Mouse (Mus musculus): Measurements from ENCODE around the gene Ap3b1.
A peak's percentile ranks its signal among the peaks of the same experiment; 100 is the strongest.
"Not testable (repeated sequence)": the region's sequence is repeated elsewhere in the genome, so short reads cannot be mapped to it uniquely, and the experiment has no call there.

Gene Ap3b1

GRCm38 (mm10) chr13:94358401-94359265 is at the start of gene Ap3b1:
Gene Ap3b1 (plus strand): TSS chr13:94358960.
- DNase-seq (ENCODE audit: low spot score), result peak; percentile 93

GRCm38 (mm10) chr13:94312812-94313211 is 45.9 kb upstream of the Ap3b1 start:
- DNase-seq (ENCODE audit: low spot score), result not testable (repeated sequence)

GRCm38 (mm10) chr13:94316975-94317511 is 41.7 kb upstream of the Ap3b1 start:
- DNase-seq (ENCODE audit: low spot score), result no peak

- DNase-seq (ENCODE audit: low spot score), result no peak
These were observed 37.5 kb upstream of the Ap3b1 start for GRCm38 (mm10) chr13:94321094-94321792.

GRCm38 (mm10) chr13:94322475-94322874 is 36.3 kb upstream of the Ap3b1 start:
- DNase-seq (ENCODE audit: low spot score), result no peak

- DNase-seq (ENCODE audit: low spot score), result peak; percentile 15
These were observed 30.7 kb upstream of the Ap3b1 start for GRCm38 (mm10) chr13:94328063-94328462.

DNA sequence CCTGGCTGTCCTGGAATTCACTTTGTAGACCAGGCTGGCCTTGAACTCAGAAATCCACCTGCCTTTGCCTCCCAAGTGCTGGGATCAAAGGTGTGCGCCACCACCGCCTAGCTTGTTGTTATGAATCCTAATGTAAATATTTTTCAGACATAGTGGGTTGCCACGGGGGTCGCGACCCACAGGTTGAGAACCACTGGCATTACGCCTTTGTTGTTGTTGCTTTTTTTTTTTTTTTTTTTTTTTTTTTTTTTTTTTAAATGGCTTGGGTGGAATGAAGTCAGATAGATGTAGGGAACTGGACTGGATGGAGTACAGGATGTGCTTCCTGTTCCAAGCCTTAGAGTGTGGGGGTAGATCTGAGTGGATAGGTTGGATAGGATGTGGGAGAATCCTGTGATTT is 29.8 kb upstream of the Ap3b1 start:
- not testable (repeated sequence) for DNase-seq (ENCODE audit: low spot score)

DNA sequence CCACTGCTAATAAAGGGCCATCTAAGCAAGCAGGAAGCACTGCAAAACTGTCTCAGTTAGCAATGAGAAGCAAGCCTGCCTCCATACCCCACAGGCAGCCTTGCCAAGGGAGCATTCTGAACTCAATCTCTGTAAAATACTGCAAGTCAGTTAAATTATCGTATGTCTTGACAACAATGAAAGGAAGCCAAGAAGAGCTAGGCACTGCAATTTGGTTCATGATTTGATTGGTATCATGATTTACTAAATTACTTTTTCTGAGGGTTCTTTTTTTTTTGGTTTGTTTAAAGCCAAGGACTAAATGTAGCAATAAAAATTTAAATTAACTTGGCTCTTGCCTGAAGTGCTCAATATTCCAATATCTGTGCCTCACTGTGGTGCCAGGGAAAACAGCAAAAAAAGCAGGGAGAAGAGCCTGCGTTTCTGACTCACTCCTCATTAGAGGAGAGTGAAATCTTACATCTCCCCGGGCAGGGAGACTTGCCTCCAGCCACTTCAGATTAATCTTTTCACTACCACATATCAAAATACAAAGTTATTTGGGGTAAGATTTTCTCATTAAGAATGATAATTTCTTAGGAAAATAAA is 28.3 kb upstream of the Ap3b1 start:
- peak; percentile 25 for DNase-seq (ENCODE audit: low spot score)

DNA sequence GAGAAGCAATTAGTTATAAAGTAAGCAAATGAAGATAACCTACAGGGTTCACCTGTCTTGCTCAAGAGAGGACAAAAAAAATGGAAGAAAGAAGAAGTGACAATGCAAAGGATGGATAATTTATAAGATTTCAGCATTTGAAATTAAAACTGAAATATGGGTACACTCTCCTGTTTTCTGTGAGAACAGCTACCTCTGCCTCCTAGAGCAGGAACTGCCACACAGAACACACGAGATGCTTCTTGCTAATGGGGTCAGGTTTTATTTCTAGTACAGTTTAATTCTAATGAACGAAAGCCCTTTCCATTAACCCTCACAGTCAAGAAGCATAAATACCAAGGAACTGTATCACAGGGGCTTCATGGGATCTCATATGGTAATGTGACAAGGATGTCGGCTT is 20.4 kb upstream of the Ap3b1 start:
- DNase-seq (ENCODE audit: low spot score), result no peak

GRCm38 (mm10) chr13:94343192-94343591 is 15.6 kb upstream of the Ap3b1 start:
- DNase-seq (ENCODE audit: low spot score), result no peak

DNA sequence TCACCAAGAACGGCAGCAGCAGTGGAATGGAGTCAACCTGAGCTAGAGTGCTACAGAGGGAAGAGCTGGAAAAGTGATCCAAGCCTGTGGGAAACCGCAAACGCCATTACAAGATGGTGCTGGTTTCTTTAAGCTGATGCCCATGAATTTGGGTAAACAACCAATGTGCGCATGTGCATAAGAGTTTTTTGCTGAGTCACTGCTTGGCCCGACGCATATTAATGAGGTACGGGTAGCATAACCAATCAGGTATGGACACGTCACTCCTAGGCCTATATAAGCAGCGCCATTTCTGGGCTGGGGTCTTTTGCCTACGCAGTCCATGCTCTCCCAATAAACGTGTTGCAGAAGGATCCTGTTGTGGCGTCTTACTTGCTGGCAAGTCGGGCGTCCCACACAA is 14.2 kb upstream of the Ap3b1 start:
- DNase-seq (ENCODE audit: low spot score), result not testable (repeated sequence)

GRCm38 (mm10) chr13:94354584-94354983 is 4.2 kb upstream of the Ap3b1 start:
- DNase-seq (ENCODE audit: low spot score), result no peak

DNA sequence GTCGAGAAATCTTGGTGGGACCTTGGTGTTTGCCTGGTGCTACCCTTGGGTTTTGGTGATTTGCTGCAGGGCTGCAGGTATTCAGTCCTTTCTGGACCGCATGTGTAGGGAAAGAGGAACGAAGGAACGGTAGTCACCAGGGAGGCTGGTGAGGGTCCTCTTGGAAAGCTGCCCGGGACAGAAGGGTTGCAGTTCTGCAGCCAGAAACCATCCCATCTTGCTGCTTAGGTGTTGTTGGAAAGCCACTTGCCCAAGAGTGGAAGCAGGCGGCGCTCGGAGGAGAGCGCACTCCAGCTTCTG is 709 bp upstream of the Ap3b1 start:
- no peak for DNase-seq (ENCODE audit: low spot score)

GRCm38 (mm10) chr13:94359282-94359920 is 641 bp downstream of the Ap3b1 start:
- peak; percentile 27 for DNase-seq (ENCODE audit: low spot score)

DNA sequence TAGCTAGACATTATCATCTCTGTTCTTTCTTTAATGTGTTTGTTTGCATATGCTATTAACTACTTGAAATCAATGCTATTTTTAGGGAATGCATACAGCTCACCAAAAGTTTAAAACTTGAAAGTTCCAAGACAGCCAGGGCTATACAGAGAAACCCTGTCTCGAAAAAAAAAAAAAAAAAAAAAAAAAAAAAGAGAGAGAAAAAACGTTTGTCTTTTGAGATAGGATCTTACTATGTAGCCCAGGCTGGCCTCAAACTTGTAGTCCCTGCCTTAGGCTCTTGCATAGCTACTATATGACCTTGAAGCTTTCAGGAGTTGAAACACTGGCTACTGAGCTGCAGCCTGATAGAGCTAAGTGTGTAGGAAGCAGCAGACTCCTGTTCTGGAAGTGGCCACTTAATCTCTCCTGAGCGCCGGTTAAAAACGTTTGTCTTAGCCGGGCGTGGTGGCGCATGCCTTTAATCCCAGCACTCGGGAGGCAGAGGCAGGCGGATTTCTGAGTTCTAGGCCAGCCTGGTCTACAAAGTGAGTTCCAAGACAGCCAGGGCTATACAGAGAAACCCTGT is 2.3 kb downstream of the Ap3b1 start:
- not testable (repeated sequence) for DNase-seq (ENCODE audit: low spot score)

DNA sequence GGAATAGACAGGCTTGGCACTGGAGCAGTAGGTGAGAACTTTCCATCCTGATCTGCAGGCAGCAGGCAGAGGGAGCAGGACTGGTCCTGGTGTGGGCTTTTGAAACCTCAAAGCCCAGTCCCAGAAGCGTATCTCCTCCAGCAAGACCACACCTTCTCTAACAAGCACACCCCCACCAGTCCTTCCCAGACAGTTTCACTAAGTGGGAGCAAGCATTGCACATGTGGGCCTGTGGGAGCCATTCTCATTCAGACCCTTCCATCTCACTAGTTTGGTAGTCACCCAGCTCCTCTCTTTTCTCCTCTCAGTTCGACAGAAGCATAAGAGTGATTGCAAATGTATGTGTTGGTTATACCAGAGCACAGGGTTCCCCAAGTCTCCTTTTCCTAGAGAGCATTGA is 5.6 kb downstream of the Ap3b1 start:
- no peak for DNase-seq (ENCODE audit: low spot score)

- no peak for DNase-seq (ENCODE audit: low spot score)
These were observed 6.5 kb downstream of the Ap3b1 start for GRCm38 (mm10) chr13:94365108-94365907.

DNA sequence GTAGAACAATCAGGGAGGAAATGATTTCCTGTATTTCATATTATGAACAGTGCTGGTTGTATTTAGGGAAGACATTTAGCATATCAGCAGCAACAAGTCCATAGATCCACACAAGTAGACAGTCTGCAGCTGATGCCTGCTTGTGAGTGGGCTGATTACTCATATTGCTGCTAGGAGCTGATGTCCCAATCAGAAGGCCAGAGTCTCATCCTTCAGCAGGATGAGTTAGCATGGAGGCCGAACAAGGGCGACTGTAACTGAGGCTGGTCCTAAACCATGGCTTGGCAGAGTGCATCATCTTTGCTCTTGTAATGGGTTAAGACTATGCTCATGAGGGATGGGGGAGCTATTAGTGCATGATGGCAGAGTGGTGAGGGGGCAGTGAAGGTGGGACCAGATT is 9.1 kb downstream of the Ap3b1 start:
- DNase-seq (ENCODE audit: low spot score), result no peak

DNA sequence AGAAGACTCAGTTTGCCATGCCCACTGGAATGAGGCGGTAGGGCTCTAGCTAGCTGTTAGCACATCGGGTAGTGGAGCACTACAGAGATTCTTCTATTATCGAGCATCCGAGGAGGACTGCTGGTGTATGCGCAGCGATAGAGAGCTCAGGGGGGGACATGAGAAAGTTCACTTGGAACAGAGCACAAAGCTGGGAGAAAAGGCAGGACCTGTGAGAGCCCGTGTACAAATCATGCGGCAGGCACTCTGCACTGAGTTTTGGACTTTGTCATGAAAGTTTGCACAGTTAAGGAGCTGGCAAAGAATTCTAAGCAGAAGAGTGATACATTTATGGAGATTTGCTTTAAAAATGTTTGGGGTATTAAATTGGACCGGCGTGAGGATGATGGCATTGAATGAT is 11.8 kb downstream of the Ap3b1 start:
- DNase-seq (ENCODE audit: low spot score), result no peak

DNA sequence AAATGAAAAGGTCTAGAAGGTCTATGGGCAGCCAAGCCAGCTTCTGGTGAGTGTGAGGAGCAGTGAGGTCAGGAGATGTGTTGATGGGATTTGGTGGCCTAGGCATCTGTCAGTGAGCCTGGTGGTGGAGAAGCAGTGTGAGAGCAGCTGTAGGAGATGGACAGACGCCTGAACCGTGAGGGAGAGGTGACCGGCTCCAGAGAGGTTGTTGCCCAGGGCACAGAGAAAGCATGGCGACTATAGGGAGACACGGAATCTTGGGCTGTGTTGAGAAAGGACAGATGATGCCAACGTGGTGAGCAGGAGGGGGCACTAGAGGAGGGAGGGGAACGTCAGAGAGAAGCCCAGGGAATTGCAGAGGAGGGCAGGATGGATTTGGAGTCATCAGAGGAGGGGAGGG is 13.3 kb downstream of the Ap3b1 start:
- DNase-seq (ENCODE audit: low spot score), result no peak

DNA sequence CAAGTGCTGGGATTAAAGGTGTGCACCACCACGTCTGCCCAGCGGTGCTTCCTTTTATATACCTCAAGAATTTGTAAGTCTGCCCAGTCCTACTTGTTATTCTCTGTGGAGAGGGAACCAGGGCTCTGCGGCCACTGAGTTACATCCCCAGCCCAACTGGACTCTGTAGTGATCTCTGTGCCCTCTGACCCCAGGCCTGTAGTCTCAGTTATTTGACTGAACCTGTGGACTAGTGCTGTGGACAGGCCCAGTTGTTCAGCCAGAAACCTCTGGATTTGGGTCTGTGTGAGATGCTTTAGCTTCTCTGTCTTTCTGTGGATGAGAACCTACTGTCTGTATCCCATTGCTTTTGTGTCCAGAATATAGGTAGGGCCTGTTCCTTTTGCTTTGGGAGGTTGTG is 15.4 kb downstream of the Ap3b1 start:
- DNase-seq (ENCODE audit: low spot score), result no peak

Measured in MN1 (cell line).